Mouse (Mus musculus): ENCODE data around the gene Rnf5. TPM values are rescaled to one million over a fixed set of nuclear protein-coding genes. Genes with fewer than 3 reads are reported as not detected.

Gene Rnf5
- total RNA-seq, 4 experiments from 2014 or later, result 72.6 to 101 (median 84.6) TPM

DNA sequence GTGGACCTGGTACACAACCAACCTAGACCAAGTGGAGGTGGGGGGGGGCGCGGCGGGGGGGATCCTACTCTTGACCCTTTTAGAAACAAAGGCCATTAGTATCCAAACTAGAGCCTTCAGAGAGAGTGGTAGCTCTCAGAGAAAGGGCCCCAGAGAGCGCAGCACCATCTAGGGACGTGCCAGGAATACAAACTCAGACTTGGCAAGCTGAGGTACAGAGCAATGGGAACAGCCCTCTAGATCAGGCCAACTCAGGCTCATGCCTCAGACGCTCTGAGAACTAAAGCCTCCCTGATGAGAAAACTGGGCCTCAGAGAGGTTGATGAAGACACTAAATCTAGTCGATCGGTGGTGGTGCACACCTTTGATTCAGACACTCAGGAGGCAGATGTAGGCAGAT is 18.4 kb downstream of the Rnf5 start:
- no peak for DNase-seq

DNA sequence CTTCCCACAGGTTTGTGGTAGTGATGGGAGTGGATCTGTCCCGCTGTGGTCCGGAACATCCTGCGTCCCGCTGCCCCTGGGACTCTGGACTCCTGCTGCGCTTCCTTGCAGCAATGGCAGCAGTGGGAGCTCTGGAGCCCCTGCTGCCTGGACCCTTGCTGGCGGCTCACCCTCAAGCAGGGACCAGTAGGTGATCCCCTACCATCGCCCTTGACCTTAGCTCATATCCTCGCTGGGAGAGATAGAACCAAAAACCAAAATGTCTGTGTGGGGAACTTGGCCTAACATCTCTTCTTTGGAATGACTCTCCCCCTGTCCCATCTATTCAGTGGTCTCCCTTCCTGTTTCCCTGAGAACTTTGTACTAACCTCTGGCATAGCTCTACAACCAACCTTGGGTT is 19.7 kb downstream of the Rnf5 start:
- no peak for DNase-seq

GRCm38 (mm10) chr17:34583397-34583796 is 20.1 kb downstream of the Rnf5 start:
- DNase-seq, result no peak

- DNase-seq, result no peak
These were observed 21.0 kb downstream of the Rnf5 start for GRCm38 (mm10) chr17:34582528-34582927.

GRCm38 (mm10) chr17:34578070-34578469 is 25.4 kb downstream of the Rnf5 start:
- no peak for DNase-seq

DNA sequence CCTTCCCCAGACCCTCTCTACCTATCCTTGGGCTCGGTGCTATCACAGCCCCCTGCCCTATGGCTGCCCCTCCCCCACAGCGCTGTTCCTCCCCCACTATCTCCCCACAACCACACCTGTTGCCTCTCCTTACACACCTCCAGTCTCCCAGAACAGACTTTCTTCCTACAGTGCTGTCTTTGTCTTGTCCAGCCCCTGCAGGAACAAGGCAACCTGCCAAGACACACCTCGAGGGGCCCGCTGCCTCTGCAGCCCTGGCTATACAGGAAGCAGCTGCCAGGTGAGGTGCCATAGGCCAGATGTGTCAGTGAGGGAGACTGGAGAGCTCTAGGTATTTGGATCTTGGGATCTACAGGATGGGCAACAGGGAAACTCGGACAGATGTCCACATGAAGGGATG is 26.9 kb downstream of the Rnf5 start:
- DNase-seq, result no peak

DNA sequence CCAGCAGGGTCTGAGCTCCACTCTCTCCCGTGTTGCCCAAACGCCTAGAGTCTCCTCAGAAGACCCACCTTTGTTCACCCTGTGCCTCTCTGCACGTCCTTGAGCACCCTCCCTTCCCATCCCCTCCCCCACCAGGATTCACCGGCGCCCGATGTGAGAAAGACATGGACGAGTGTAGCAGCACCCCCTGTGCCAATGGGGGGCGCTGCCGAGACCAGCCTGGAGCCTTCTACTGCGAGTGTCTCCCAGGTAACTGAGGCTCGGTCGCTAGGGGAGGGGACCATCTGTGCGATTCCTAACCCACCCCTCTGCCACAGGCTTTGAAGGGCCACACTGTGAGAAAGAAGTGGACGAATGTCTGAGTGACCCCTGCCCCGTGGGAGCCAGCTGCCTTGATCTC is 31.1 kb downstream of the Rnf5 start:
- DNase-seq, result no peak

- no peak for DNase-seq
These were observed 31.6 kb downstream of the Rnf5 start for GRCm38 (mm10) chr17:34571875-34572274.

- no peak for DNase-seq
These were observed 33.6 kb downstream of the Rnf5 start for GRCm38 (mm10) chr17:34569919-34570318.

- DNase-seq, result no peak
These were observed 35.1 kb downstream of the Rnf5 start for GRCm38 (mm10) chr17:34568421-34568820.

GRCm38 (mm10) chr17:34567311-34567710 is 36.2 kb downstream of the Rnf5 start:
- DNase-seq, result no peak

GRCm38 (mm10) chr17:34564796-34565195 is 38.7 kb downstream of the Rnf5 start:
- DNase-seq, result no peak

- peak; percentile 39 for DNase-seq
These were observed 39.5 kb downstream of the Rnf5 start, which contains the start of gene Notch4 for GRCm38 (mm10) chr17:34564003-34564421. Notch4 (plus strand) TSS chr17:34564268.

DNA sequence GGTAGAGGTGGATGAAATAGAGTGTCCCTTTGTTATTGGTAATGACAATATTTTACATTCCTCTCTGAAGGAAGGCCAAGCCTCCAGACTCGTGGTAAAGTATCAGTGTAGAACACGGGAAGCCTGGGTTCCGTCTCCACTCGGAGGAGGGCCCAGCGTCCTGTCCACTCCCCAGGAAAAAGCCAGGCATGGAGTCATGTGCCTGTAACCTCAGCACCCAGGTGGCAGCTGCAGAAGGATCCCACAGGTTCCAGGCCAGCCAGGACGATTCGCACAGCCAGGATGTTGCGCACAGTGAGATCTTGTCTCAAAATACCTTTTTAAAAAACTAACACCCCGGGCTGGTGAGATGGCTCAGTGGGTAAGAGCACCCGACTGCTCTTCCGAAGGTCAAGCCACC is 40.1 kb downstream of the Rnf5 start:
- no peak for DNase-seq

DNA sequence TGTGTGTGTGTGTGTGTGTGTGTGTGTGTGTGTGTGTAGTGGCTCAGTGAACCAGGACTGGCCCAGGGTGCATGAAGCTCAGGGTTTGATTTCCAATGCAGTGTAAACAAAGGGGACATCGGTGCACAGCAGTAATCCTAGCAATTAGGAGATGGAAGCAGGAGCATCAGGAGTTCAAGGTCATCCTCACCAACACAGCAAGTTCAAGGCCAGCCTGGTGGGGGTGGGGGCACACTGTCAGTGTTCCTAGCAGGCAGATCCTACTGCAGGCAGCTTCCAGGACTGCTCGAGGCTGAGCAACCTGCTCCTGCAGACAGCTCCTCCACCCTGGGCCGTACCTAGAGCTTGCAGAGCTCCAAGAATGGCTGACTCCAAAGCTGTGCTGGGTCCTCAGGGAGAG is 40.9 kb downstream of the Rnf5 start:
- DNase-seq, result no peak

GRCm38 (mm10) chr17:34561200-34561599 is 42.3 kb downstream of the Rnf5 start:
- DNase-seq, result no peak

DNA sequence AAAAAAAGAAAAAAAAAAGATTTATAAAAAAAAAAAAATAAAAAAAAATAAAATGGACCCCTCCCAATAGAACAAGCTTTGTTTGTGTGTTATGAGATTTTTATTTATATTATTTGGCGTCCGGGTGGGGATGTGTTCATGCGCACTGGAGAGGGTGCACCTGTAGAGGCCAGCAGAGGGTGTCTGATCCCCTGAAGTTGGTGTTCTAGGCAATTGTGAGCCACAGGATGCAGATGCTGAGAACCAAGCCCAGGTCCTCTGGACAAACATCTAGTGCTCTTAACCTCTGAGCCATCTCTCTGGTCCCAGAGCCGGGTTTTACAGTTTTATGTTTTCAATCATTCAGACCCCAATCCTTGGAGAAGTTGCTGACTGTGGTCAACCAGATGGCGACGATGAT is 43.1 kb downstream of the Rnf5 start:
- no peak for DNase-seq

- no peak for DNase-seq
These were observed 43.6 kb downstream of the Rnf5 start for GRCm38 (mm10) chr17:34559895-34560294.

- DNase-seq, result no peak
These were observed 44.4 kb downstream of the Rnf5 start for GRCm38 (mm10) chr17:34559116-34559515.

DNA sequence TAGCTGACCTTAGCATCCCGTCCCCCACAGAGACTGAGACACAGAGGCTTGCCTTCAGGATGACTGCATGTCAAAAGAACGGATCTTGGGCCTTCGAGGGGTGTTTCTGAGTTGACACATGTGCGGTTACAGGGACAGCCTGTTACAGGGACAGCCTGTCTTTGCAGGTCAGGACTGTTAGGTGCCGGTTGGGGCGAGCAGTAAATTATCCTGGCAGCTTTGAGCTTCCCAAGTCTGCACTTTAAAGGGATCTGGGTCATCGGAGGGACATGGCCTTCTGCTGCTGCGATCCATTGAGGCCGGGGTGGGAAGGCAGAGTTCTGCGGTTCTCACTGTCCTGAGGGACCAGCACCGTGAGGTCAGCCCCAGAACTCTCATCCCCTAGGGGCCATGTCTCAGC is 46.1 kb downstream of the Rnf5 start:
- no peak for DNase-seq

DNA sequence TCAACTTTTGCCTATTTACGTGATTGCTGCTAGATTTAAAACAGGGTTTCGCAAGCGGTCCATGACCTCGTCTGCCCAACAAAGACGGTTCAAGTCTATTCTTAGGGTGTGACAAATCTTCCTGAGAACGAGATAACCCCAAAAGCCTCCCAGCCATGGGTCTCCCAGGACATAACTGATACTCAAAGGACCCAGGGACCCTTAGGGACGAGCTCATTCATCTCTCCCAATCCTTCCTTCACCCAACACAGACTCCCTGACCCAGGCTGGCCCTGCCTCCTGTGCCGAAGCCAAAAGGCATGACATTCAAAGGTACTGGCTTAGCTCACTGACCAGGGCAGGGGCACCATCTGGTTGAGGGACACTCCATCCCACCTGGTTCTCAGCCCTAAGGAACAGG is 47.1 kb downstream of the Rnf5 start:
- DNase-seq, result no peak

- peak; percentile 71 for DNase-seq
These were observed 48.0 kb downstream of the Rnf5 start for GRCm38 (mm10) chr17:34555483-34555882.

Data from adrenal gland, adult 8-10 months (tissue).